Mouse (Mus musculus) CH12.LX (cell line): ENCODE measurements around the gene Srgap2.

Experiments
- CTCF ChIP-seq, 2 experiments: IDR thresholded peaks in 1 of 2; conservative IDR thresholded peaks in 1 of 2; 2 replicates each; pipeline ENCODE4 v1.5.1; 2011 to 2012; ENCODE audit warnings: low read depth in 2 of 2, low read length in 2 of 2, improper control_type of control experiment in 1 of 2, inconsistent platforms in 1 of 2, mild to moderate bottlenecking in 1 of 2, moderate library complexity in 1 of 2
- JUND ChIP-seq: conservative IDR thresholded peaks from 2 replicates; pipeline ENCODE4 v1.6.1; 2011; ENCODE audit warnings: low read depth, low read length, improper control_type of control experiment
- KAT2A ChIP-seq: IDR thresholded peaks from 2 replicates; pipeline ENCODE4 v1.6.1; 2012; ENCODE audit warnings: low read length, improper control_type of control experiment, inconsistent platforms; ENCODE audit not compliant: insufficient replicate concordance
- MAX ChIP-seq: IDR thresholded peaks from 2 replicates; pipeline ENCODE4 v1.6.1; 2011; ENCODE audit warnings: low read length, improper control_type of control experiment
- NELFE ChIP-seq: IDR thresholded peaks from 2 replicates; pipeline ENCODE4 v1.6.1; 2011; ENCODE audit warnings: low read depth, low read length, improper control_type of control experiment
- NRF1 ChIP-seq: IDR thresholded peaks from 2 replicates; pipeline ENCODE4 v1.6.1; 2014; ENCODE audit warnings: low read depth, mild to moderate bottlenecking, inconsistent platforms, low read length, improper control_type of control experiment, moderate library complexity
- PAX5 ChIP-seq: IDR thresholded peaks from 2 replicates; pipeline ENCODE4 v1.6.1; 2012; ENCODE audit warnings: low read length, inconsistent platforms, mixed read lengths
- POLR2A ChIP-seq: IDR thresholded peaks from 2 replicates; pipeline ENCODE4 v1.6.1; 2011; ENCODE audit warnings: low read depth, mild to moderate bottlenecking, improper control_type of control experiment, low read length
- POLR2AphosphoS2 ChIP-seq: IDR thresholded peaks from 2 replicates; pipeline ENCODE4 v1.6.1; 2011; ENCODE audit warnings: low read depth, low read length, improper control_type of control experiment
- TCF12 ChIP-seq: IDR thresholded peaks from 2 replicates; pipeline ENCODE4 v1.6.1; 2014; ENCODE audit warnings: low read depth, mild to moderate bottlenecking, inconsistent platforms, low read length, improper control_type of control experiment
- UBTF ChIP-seq: IDR thresholded peaks from 2 replicates; pipeline ENCODE4 v1.6.1; 2012; ENCODE audit warnings: low read depth, mild to moderate bottlenecking, inconsistent platforms, low read length, improper control_type of control experiment, moderate library complexity
- USF1 ChIP-seq: IDR thresholded peaks from 2 replicates; pipeline ENCODE4 v1.6.1; 2014; ENCODE audit warnings: low read depth, mild to moderate bottlenecking, inconsistent platforms, low read length, improper control_type of control experiment
- ZNF384 ChIP-seq: IDR thresholded peaks from 2 replicates; pipeline ENCODE4 v1.6.1; 2012; ENCODE audit warnings: low read depth, low read length, improper control_type of control experiment, inconsistent platforms

GRCm38 (mm10) chr1:131453335-131453734 is 73.8 kb downstream of the Srgap2 start:
- no peak for TF ChIP-seq KAT2A
- no peak for TF ChIP-seq POLR2AphosphoS2
- no peak for TF ChIP-seq CTCF (conservative IDR thresholded peaks at IDR 0.05 in 1 of 2, IDR thresholded peaks at IDR 0.05 in 1 of 2; ENCODE audit: low read depth in 2 of 2, low read length in 2 of 2)
- no peak for TF ChIP-seq ZNF384
- TF ChIP-seq UBTF = no peak
- no peak for TF ChIP-seq PAX5
- TF ChIP-seq USF1 = no peak
- no peak for TF ChIP-seq POLR2A
- TF ChIP-seq NRF1 = no peak
- no peak for TF ChIP-seq NELFE
- TF ChIP-seq MAX = no peak
- no peak for TF ChIP-seq TCF12
- no peak for TF ChIP-seq JUND
